Mouse (Mus musculus) gastrocnemius, postnatal 10 days (tissue): Measurements from ENCODE around the gene Thada. TPM values are rescaled to one million over a fixed set of nuclear protein-coding genes. Genes with fewer than 3 reads are reported as not detected.

ENCODE experiments used
- DNase-seq: peaks from one replicate; pipeline ENCODE4 v3.0.0; 2021; ENCODE audit warnings: mixed read lengths
- total RNA-seq, 2 experiments: library from RNA; stranded (reverse); gene quantifications; 2 replicates each; pipeline ENCODE4 v1.2.3; 2021

The Thada gene
- total RNA-seq, 2 experiments from 2014 or later, result 5.9 to 8.4 TPM

- DNase-seq, result no peak
Measured at GRCm38 (mm10) chr17:84477176-84477575, 11.2 kb upstream of the Thada start.

- no peak for DNase-seq
Measured at GRCm38 (mm10) chr17:84474312-84474711, 8.3 kb upstream of the Thada start.

DNA sequence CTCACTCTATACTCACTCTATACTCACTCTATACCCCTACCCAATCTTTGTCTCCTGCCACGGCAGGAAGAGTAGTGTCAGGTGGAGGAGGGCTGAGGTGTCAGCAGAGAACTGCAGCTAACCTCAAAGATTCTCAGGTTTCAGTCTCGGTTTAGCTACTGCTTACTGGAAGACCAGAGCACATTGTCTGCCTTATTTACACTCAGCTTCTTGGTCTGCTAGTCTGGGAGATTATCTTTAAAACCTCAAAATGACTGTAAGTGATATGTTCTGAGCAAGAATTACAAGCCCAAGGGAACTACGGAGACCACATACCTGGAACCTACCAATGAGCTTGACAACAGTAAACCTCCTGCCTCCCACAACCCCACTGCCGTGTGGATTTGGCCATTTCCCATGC lies 31.0 kb downstream of the Thada start:
- no peak for DNase-seq

GRCm38 (mm10) chr17:84434233-84434632 lies 31.8 kb downstream of the Thada start:
- DNase-seq, result no peak

GRCm38 (mm10) chr17:84431991-84432390 lies 34.0 kb downstream of the Thada start:
- no peak for DNase-seq

GRCm38 (mm10) chr17:84424258-84424657 lies 41.7 kb downstream of the Thada start:
- DNase-seq, result no peak

DNA sequence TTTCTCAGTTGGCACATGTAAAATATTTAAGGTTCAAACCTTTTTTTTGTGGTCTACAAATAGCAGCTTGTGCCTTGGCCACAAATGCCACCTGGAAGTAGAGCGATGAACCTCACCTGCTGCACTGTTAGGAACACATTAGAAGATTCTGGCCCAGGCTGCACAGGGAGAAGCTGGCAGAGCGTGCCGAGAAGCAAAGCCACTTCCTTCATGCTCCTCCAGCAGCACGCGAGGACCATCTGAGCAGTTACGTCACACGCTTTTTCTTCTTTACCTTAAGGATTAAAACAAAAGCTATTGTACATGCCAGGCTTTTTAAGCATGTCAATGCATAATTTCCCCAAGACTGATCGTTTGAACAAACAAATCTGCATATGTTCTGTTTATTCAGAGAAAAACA lies 43.1 kb downstream of the Thada start:
- DNase-seq, result no peak

- no peak for DNase-seq
Measured at GRCm38 (mm10) chr17:84422001-84422785, 43.8 kb downstream of the Thada start.

GRCm38 (mm10) chr17:84421042-84421441 lies 45.0 kb downstream of the Thada start:
- DNase-seq, result peak; percentile 24

GRCm38 (mm10) chr17:84420276-84420639 lies 45.7 kb downstream of the Thada start:
- DNase-seq, result no peak

GRCm38 (mm10) chr17:84419326-84420275 lies 46.4 kb downstream of the Thada start:
- no peak for DNase-seq

DNA sequence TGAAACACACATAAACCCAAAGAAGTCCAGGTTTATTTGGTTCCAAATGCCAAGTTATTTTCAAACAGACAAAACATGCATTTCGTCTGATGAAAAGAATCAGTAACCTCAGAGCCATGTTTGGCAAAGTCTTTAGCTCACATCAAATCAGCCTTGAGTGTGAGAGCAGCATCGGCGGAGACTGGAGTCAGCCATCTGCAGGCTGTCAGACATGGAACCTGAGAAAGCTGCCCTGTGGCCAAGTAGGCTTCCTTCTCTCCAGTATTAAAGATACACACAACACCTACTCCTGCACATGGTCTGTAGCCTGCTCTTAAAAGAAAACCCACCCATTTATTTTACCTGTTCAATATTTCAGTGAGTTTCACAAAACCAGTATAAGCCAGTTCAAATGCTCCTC lies 50.1 kb downstream of the Thada start:
- DNase-seq, result no peak

- DNase-seq, result no peak
Measured at GRCm38 (mm10) chr17:84408731-84409130, 57.3 kb downstream of the Thada start.

- no peak for DNase-seq
Measured at GRCm38 (mm10) chr17:84405616-84406015, 60.4 kb downstream of the Thada start.

GRCm38 (mm10) chr17:84401796-84402195 lies 64.2 kb downstream of the Thada start:
- DNase-seq, result peak; percentile 17

DNA sequence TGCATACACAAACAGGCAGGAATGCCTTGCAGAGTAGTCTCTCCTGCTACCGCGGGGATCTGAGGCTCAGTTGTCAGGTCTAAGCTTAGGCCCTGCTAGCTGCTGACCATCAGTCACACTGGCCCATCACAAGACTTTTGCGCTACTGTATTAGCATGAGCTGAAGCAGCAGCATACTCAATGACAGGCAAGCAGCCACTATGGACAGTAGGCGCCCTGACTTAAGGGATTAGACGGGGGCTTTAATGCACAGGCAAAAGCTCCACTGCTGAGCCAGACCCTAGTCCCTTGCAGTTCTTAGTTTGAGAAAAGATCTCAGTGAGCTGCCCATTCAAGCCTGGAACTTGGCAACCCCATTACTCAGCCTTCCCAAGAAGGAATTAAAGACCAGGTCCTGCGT lies 66.6 kb downstream of the Thada start:
- no peak for DNase-seq

- DNase-seq, result no peak
Measured at GRCm38 (mm10) chr17:84390026-84390425, 76.0 kb downstream of the Thada start.

- DNase-seq, result no peak
Measured at GRCm38 (mm10) chr17:84386176-84386575, 79.8 kb downstream of the Thada start.

DNA sequence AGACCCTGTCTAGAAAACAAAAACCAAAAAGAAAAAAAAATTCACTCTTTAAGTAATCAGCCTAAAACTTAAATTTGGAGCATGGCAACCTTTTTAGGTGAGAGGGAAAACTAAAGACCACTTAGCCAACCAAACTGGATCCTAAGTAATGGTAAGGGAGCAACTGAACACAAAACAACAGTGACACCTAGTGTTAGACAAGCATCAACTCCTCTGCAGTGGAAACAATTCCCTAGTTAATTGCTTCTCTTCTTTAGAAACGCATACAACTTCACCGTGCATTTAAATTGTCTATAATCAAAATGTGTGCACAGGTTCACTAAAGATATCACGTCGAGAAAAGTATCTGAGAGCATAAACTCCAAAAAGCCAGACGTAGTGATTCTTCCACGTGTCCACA lies 80.3 kb downstream of the Thada start:
- no peak for DNase-seq

DNA sequence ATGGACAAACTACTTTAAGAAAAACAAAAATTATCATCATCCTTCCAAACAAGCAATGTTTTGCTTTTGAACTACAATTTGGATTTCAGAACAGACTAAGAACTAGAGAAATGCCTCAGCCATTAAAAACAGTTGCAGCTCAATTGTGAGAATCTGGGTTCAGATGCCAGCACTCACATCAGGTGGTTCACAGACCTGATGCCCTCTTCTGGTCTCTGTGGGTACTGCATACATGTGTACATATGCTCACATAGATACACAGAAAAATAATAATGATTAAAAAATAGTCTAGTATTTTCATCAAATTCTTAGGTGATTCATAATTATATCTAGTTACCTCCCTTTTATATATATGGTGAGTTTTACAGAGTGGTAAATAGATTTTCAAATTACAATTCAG lies 81.3 kb downstream of the Thada start:
- no peak for DNase-seq

DNA sequence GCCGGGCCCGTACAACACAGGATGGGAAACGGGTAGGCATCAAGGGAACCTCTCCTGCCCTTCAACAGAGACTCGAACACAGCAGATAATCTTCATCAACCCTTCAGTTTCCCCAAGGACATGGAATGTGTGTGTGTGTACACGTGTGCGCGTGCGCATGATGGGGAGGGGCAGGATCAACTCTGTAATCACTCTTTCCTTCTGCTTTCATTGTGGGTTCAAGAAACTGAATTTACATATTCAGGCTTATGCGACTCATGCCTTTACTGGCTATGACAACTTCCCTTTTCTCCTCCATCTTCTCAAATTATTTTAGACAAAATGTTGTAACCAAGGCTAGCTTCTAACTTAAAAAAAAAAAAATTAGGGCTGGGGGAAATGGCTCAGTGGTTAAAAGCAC lies 85.7 kb downstream of the Thada start:
- DNase-seq, result no peak

DNA sequence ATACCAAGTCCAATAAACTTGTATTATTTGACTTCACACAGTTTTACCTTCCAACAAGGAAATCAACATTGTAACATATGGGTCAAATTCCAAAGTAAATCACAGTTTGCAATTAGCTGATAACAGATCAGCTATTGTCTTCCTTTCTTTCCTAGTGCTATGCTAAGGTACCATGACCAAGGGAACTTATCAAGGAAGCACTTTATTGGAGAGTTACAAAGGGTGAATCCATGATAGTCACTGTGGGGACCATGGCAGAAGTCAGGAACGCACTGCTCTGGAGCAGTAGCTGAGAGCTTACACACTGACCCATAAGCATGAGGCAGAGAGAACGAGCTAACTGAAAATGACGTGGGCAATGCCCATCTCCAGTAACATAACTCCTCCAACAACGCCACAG lies 89.1 kb downstream of the Thada start:
- DNase-seq, result no peak

- DNase-seq, result no peak
Measured at GRCm38 (mm10) chr17:84372411-84373045, 93.5 kb downstream of the Thada start.
